Mouse (Mus musculus) liver, embryonic 14.5 days (tissue): ENCODE measurements at regions not wholly inside any gene's neighbourhood (a gene's known extent, or its start where the extent isn't known, plus 50 kb on each side); places are given as distances from the start of the nearest gene placed in this dataset.

Experiments
- CTCF ChIP-seq: IDR thresholded peaks from 2 replicates; pipeline ENCODE4 v1.5.1; 2016; ENCODE audit warnings: antibody characterized with exemption, low read depth, control low read depth
- EP300 ChIP-seq: IDR thresholded peaks from 2 replicates; pipeline ENCODE4 v1.6.1; 2016; ENCODE audit warnings: antibody characterized with exemption, low read depth

GRCm38 (mm10) chr15:72205240-72205799 is 1629.0 kb upstream of the Gm6569 start:
- TF ChIP-seq CTCF (no peak), EP300 (no peak)
